Mouse (Mus musculus) neural tube, embryonic 14.5 days (tissue): ENCODE data around the gene Dab2ip. TPM values are rescaled to one million over a fixed set of nuclear protein-coding genes. Genes with fewer than 3 reads are reported as not detected.

Experiments used
- ATAC-seq: fragments of 200-750 bp; cut with Nextera tagmentation; 2 replicates; pipeline ENCODE4 v1.8.0; 2017; ENCODE audit warnings: low read depth, mild to moderate bottlenecking, moderate TSS enrichment, moderate library complexity
- H3K27ac ChIP-seq: fragments of 300-500 bp; sonication (generic); 2 replicates; pipeline ENCODE4 v1.5.1; 2014; ENCODE audit warnings: low read depth, mild to moderate bottlenecking, control low read depth, low read length, moderate library complexity, mixed read lengths
- H3K27me3 ChIP-seq: fragments of 300-500 bp; sonication (generic); 2 replicates; pipeline ENCODE4 v1.6.1; 2014; ENCODE audit warnings: low read length; ENCODE audit not compliant: control insufficient read depth, insufficient read depth
- H3K36me3 ChIP-seq: fragments of 300-500 bp; sonication (generic); 2 replicates; pipeline ENCODE4 v1.6.1; 2014; ENCODE audit warnings: low read length, mixed read lengths; ENCODE audit not compliant: control insufficient read depth, insufficient read depth
- H3K4me1 ChIP-seq: fragments of 300-500 bp; sonication (generic); 2 replicates; pipeline ENCODE4 v1.6.1; 2014; ENCODE audit warnings: low read length; ENCODE audit not compliant: control insufficient read depth, insufficient read depth
- H3K4me2 ChIP-seq: fragments of 300-500 bp; sonication (generic); 2 replicates; pipeline ENCODE4 v1.6.1; 2014; ENCODE audit warnings: mild to moderate bottlenecking, low read depth, low read length, control low read depth
- H3K4me3 ChIP-seq: fragments of 300-500 bp; sonication (generic); 2 replicates; pipeline ENCODE4 v1.5.1; 2014; ENCODE audit warnings: low read depth, low read length, control low read depth, mixed read lengths
- H3K9ac ChIP-seq: fragments of 300-500 bp; sonication (generic); replicated peaks from 2 replicates; pipeline ENCODE4 v1.6.1; 2014; ENCODE audit warnings: low read depth, mild to moderate bottlenecking, control low read depth, low read length, mixed read lengths
- H3K9me3 ChIP-seq: fragments of 300-500 bp; sonication (generic); 2 replicates; pipeline ENCODE4 v1.6.1; 2016; ENCODE audit warnings: low read length; ENCODE audit not compliant: control insufficient read depth
- WGBS: fragments of 180-500 bp; shearing (Covaris S2); extraction: QIAGEN DNeasy Blood & Tissue Kit; methylation state at CpG from one replicate; pipeline ENCODE4 v1.1.7; 2014; 5-methylcytosine and 5-hydroxymethylcytosine counted together
- polyA plus RNA-seq: library from polyadenylated mRNA; unstranded; fragments of >200 nt; fragmentation: Nextera tagmentation; extraction: Ambion mirVana; gene quantifications from 2 replicates; pipeline ENCODE4 v1.2.1, GENCODE M21; 2014

Dab2ip gene
- polyA plus RNA-seq, 1 experiment from 2014 or later = 48.5 TPM

DNA sequence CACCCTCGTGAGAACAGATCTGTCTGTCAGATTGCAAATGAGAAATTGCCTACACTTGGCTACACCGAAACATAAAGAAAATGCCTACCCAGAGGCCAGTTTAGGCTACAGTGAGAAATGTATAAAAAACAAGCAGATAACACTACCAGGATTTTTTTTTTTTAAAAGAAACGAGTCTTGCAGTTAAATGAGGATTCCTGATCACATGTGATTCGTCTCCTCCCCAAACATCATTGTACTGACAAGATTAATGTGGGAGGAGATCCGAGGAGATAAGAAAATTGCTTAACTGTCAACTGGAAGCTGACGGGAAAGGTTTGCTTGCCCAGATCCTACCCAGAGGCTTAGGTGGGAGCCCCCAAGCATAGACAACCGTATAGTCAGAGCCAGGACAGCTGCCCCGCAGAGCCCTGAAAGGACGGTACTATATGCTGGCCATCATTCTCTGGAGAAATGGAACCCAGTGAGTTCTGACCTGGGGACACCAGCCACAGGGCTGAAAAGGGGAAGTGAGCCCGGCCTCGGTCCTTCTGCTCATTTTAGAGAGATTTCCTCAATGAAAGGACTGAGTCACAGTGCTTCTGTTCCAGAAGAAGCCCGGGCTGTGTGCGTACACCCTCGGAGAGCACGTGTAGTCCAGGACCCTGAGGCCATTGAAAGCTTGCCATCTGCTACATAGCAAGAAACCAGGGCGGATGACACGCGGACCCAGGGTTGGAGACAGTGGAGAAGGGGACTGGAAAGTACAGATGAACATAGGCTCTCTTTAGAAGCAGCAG is 173.8 kb downstream of the Dab2ip start:
- H3K27ac ChIP-seq = peak overlapping the region; percentile 30; the same call in 1 of the 2 replicates
- H3K4me3 ChIP-seq = no peak overlapping the region
- no peak overlapping the region for H3K9ac ChIP-seq
- 48% methylated on average over 18 of the region's 18 CpGs for WGBS
- H3K4me2 ChIP-seq = no peak overlapping the region
- H3K9me3 ChIP-seq = no peaks in the 10 kb centered on the region
- H3K36me3 ChIP-seq = peaks cover 16% of the 10 kb centered on the region
- H3K27me3 ChIP-seq = no peaks in the 10 kb centered on the region
- H3K4me1 ChIP-seq = peaks cover 11% of the 10 kb centered on the region; the same call in 1 of the 2 replicates
- ATAC-seq = peak; percentile 34; the same call in 1 of the 2 replicates

DNA sequence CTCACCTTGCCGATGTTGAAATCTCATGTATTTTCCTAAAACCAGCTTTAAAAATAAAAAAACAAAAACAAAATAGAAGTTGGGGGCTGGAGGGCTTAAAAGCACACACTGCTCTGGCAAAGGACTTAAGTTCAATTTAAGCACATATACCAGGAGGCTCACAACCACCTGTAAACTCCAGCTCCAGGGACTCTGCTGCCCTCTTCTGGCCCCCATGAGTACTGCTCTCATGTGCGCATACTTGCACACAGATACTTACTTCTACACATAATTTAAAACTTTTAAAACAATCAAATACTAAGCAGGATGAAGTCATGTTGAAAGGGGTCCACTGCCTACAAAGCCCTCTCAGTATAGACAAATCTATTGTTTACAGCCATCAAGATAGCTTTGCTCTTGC is 176.9 kb downstream of the Dab2ip start:
- Histone ChIP-seq H3K9me3 (no peaks in the 10 kb centered on the region), H3K4me1 (peaks cover 6% of the 10 kb centered on the region; the same call in 1 of the 2 replicates), H3K4me3 (no peak overlapping the region), H3K36me3 (0 out of 2 replicates have a peak, but pooled peaks cover 3% of the 10 kb centered on the region), H3K9ac (no peak overlapping the region), H3K4me2 (no peak overlapping the region), H3K27ac (no peak overlapping the region), H3K27me3 (no peaks in the 10 kb centered on the region)
- ATAC-seq = no peak
- WGBS = 96% methylated on average over 2 of the region's 2 CpGs

DNA sequence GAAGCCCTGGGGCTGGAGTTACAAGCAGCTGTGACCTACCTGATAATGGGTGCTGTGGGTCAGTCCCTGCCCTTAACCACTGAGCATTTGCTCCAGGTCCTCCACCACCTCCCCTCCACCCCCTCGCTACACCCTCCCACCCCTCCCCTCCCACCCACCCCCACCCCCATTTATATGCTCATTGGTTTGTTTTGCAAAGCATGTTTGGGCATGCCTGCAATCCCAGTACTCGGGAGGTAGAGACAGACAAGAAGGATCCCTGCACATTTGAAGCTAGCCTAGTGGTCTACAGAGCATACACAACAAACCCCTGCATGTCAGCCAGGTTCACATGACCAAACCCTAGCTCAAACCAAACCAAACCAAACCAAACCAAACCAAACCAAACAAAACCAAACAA is 178.0 kb downstream of the Dab2ip start:
- no peaks in the 10 kb centered on the region for H3K27me3 ChIP-seq
- H3K4me2 ChIP-seq = no peak overlapping the region
- H3K9ac ChIP-seq = no peak overlapping the region
- H3K4me3 ChIP-seq = no peak overlapping the region
- 71% methylated on average over 2 of the region's 2 CpGs for WGBS
- H3K36me3 ChIP-seq = 0 out of 2 replicates have a peak, but pooled peaks cover under 1% of the 10 kb centered on the region
- no peaks in the 10 kb centered on the region for H3K9me3 ChIP-seq
- no peak overlapping the region for H3K27ac ChIP-seq
- no peak for ATAC-seq
- peaks cover 6% of the 10 kb centered on the region; the same call in 1 of the 2 replicates for H3K4me1 ChIP-seq

DNA sequence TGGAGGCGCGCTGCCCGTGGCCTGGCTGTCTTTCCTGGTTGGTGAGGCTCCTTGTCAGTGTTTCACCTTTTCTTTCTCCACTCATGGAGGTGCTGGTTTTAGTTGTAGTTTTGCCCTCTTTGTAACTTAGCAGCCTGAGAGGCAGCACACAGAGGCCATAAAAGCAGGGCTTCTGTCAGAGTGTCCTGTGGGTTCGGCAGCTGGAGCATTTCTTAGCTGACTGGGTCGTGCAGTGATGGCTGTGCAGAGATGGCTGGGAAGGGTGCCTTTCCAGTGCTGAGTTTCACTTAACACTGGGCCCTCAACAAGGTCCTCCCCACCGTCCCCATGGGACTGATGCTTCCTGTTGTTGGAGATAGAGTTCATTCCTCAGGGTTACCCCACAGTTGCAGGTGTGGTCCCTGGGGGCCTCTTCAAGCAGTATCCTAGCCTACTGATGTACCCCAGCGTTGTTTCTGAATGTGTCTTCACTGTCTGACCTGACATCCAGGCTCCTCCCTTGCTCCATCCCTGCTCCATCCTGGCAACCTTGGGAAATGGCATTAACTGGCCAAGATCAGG is 179.5 kb downstream of the Dab2ip start:
- H3K27me3 ChIP-seq = no peaks in the 10 kb centered on the region
- 0 out of 2 replicates have a peak, but pooled peaks cover 4% of the 10 kb centered on the region for H3K4me1 ChIP-seq
- no peak overlapping the region for H3K4me3 ChIP-seq
- no peak overlapping the region for H3K4me2 ChIP-seq
- no peak overlapping the region for H3K9ac ChIP-seq
- H3K9me3 ChIP-seq = no peaks in the 10 kb centered on the region
- H3K36me3 ChIP-seq = no peaks in the 10 kb centered on the region
- H3K27ac ChIP-seq = no peak overlapping the region
- no peak for ATAC-seq
- 62% methylated on average over 7 of the region's 7 CpGs for WGBS

DNA sequence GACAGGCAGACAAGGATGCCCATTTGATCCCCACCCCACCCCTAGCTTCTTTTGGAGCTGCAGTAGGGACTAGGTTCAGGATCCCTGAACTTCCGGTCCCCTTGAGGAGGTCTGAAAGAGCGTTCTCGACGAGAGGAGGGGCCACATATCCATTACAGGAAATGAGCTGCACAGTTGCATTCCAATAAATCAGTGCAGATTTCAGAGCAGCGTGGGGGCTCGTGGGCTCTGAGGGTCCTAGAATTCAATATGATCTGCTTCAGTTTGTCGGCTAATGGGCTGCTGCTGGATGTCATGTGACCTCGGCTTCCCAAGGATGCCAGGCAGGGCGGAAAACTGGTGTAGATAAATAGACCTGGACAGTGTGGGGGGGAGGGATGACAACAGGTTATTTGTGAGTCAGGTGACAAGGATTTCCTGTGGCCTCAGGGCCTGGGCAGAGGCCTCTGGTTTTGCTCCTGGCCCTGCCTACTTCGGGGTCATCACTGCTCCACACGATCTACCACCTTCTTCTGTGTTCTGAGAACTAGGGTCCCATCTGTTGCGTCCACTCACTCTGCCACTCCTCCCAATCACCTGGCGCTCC is 181.7 kb downstream of the Dab2ip start:
- Histone ChIP-seq H3K27ac (no peak overlapping the region), H3K27me3 (no peaks in the 10 kb centered on the region), H3K36me3 (no peaks in the 10 kb centered on the region), H3K4me1 (0 out of 2 replicates have a peak, but pooled peaks cover 4% of the 10 kb centered on the region), H3K4me2 (no peak overlapping the region), H3K4me3 (no peak overlapping the region), H3K9me3 (no peaks in the 10 kb centered on the region), H3K9ac (no peak overlapping the region)
- 51% methylated on average over 13 of the region's 13 CpGs for whole genome bisulfite sequencing
- ATAC-seq = no peak

DNA sequence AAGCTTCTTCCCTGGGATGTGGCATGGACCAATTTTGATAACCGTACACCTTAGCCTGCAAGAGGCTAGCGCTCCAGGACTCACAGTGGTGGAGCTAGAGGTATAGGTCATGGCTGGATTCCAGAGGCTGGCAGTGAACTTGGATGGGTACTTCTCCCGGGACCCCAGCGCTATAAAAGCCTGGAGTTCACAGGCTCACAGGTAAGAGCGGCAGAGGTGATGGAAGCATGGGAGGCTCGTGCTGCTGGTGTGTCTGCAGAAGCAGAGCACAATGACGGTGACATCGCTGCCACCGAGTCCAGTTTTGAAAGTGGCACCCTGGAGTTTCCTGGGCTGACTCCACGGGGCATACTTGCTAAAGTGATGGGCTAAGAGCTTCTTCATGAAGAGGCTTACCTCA is 187.8 kb downstream of the Dab2ip start:
- H3K27ac ChIP-seq = no peak overlapping the region
- ATAC-seq = no peak
- no peak overlapping the region for H3K9ac ChIP-seq
- H3K4me2 ChIP-seq = no peak overlapping the region
- H3K4me1 ChIP-seq = peaks cover 17% of the 10 kb centered on the region; the same call in 1 of the 2 replicates
- no peaks in the 10 kb centered on the region for H3K36me3 ChIP-seq
- no peaks in the 10 kb centered on the region for H3K27me3 ChIP-seq
- H3K9me3 ChIP-seq = no peaks in the 10 kb centered on the region
- 86% methylated on average over 10 of the region's 10 CpGs for WGBS
- no peak overlapping the region for H3K4me3 ChIP-seq

DNA sequence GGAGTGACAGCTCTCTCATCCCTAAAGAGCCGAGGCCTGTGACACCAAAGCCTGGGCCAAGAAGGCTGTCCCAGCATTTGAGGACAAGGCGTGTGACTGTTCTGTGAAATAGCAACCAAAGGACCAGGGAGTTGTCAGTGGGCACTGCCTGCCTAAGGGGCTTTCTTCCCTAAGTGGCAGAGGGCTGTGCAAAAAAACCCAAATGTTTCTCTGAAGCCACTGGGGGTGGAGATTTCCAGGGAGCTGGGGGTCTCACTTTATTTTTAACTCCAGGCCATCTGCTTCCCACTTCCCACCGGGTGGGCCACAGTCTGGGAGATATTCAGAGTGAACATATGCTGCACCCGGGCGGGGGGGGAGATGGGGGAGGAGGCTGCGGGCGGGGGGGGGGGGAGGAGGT is 188.6 kb downstream of the Dab2ip start:
- no peak overlapping the region for H3K4me2 ChIP-seq
- WGBS = 26% methylated on average over 4 of the region's 7 CpGs
- no peak overlapping the region for H3K9ac ChIP-seq
- H3K27me3 ChIP-seq = no peaks in the 10 kb centered on the region
- no peak overlapping the region for H3K4me3 ChIP-seq
- H3K9me3 ChIP-seq = no peaks in the 10 kb centered on the region
- H3K4me1 ChIP-seq = peaks cover 17% of the 10 kb centered on the region; the same call in 1 of the 2 replicates
- no peaks in the 10 kb centered on the region for H3K36me3 ChIP-seq
- H3K27ac ChIP-seq = no peak overlapping the region
- no peak for ATAC-seq

DNA sequence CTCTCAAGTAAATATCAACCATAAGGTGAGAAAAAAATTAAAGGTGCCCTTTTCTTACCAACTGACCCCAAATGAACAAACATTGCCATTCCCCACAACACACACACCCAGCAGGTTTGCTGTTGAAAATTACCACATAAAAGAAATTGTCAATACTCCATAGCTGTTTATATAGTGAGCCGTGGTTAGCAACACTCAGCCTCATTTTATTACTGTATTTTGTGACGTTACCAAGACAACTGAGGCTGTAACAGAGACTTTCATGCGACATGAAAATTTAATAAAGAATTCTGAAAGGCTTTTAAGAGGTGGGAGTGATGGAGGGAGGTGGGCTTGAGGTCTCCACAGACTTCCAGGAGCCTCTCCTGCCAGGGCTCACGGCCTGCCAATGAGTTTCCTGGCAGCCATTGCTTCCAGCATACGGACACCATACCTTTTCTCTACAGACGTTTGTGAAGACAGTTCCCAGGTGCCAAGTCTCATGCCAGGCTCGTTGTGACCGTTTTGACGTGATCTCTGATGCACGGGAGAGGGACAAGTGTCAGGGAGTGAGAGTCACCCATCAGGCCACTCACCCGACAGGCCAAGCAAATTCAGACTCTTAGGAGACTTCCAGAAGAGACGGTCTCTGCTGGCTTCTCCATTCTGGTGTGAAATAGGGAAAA is 189.4 kb downstream of the Dab2ip start:
- no peak; the same call in 1 of the 2 replicates for ATAC-seq
- WGBS = 63% methylated on average over 12 of the region's 12 CpGs
- H3K27me3 ChIP-seq = no peaks in the 10 kb centered on the region
- no peak overlapping the region; the same call in 1 of the 2 replicates for H3K27ac ChIP-seq
- H3K9me3 ChIP-seq = no peaks in the 10 kb centered on the region
- no peak overlapping the region for H3K4me2 ChIP-seq
- peaks cover 12% of the 10 kb centered on the region; the same call in 1 of the 2 replicates for H3K4me1 ChIP-seq
- no peaks in the 10 kb centered on the region for H3K36me3 ChIP-seq
- no peak overlapping the region for H3K9ac ChIP-seq
- H3K4me3 ChIP-seq = no peak overlapping the region
